Mouse (Mus musculus) left cerebral cortex, postnatal 4 days (tissue): Measurements from ENCODE around the gene Ric8b. TPM values are rescaled to one million over a fixed set of nuclear protein-coding genes. Genes with fewer than 3 reads are reported as not detected.

Source experiments
- DNase-seq: peaks from one replicate; pipeline ENCODE4 v3.0.0-alpha.2; 2022
- intact Hi-C: fragments of 180-260 bp; cut with DNase I; formaldehyde crosslinking; loops from one replicate; pipeline ENCODE4 v1.15.1; 2025
- total RNA-seq, 2 experiments: library from RNA; stranded (reverse); gene quantifications; 2 replicates each; pipeline ENCODE4 v1.2.3; 2021

Gene Ric8b
- total RNA-seq, 2 experiments from 2014 or later, result 47.9 to 49.0 TPM

- DNase-seq, result no peak
- intact Hi-C loops, result no loop called here
These were observed 86.0 kb downstream of the Ric8b start for GRCm38 (mm10) chr10:85003190-85004026.

GRCm38 (mm10) chr10:85006573-85007310 lies 89.3 kb downstream of the Ric8b start:
- no peak for DNase-seq
- intact Hi-C loops, result no loop called here

GRCm38 (mm10) chr10:85007861-85008840 lies 90.7 kb downstream of the Ric8b start:
- no peak for DNase-seq
- intact Hi-C loops, result no loop called here

- intact Hi-C loops, result no loop called here
- DNase-seq, result no peak
These were observed 93.7 kb downstream of the Ric8b start for GRCm38 (mm10) chr10:85011066-85011465.

- intact Hi-C loops, result no loop called here
- peak; percentile 43 for DNase-seq
These were observed 96.0 kb downstream of the Ric8b start for GRCm38 (mm10) chr10:85013464-85013863.

GRCm38 (mm10) chr10:85013924-85014428 lies 96.6 kb downstream of the Ric8b start:
- intact Hi-C loops, result no loop called here
- no peak for DNase-seq

GRCm38 (mm10) chr10:85014456-85014976 lies 97.1 kb downstream of the Ric8b start:
- DNase-seq, result no peak
- intact Hi-C loops, result no loop called here

GRCm38 (mm10) chr10:85022647-85023312 lies 105.4 kb downstream of the Ric8b start:
- intact Hi-C loops, result loop anchor here (5.0 kb wide), 1 partner anchor 85 kb away; no protein-coding TSS in a partner anchor
- DNase-seq, result no peak

GRCm38 (mm10) chr10:85023313-85023666 lies 105.9 kb downstream of the Ric8b start:
- peak; percentile 75 for DNase-seq

GRCm38 (mm10) chr10:85025799-85026424 lies 108.5 kb downstream of the Ric8b start:
- intact Hi-C loops, result no loop called here
- no peak for DNase-seq

More at GRCm38 (mm10) chr10:85023313-85023666, 105.9 kb downstream of the Ric8b start:
- intact Hi-C loops, result loop anchor here (5.0 kb wide), 1 partner anchor 86 kb away; no protein-coding TSS in a partner anchor

- peak; percentile 32 for DNase-seq
- intact Hi-C loops, result no loop called here
These were observed 110.3 kb downstream of the Ric8b start for GRCm38 (mm10) chr10:85027619-85028175.

- intact Hi-C loops, result no loop called here
These were observed 117.8 kb downstream of the Ric8b start for GRCm38 (mm10) chr10:85035131-85035725.

GRCm38 (mm10) chr10:85038147-85038546 lies 120.7 kb downstream of the Ric8b start:
- intact Hi-C loops, result no loop called here
- DNase-seq, result no peak

More at GRCm38 (mm10) chr10:85035131-85035725, 117.8 kb downstream of the Ric8b start:
- no peak for DNase-seq

- intact Hi-C loops, result no loop called here
- no peak for DNase-seq
These were observed 121.4 kb downstream of the Ric8b start for GRCm38 (mm10) chr10:85038852-85039251.

- intact Hi-C loops, result no loop called here
- peak; percentile 20 for DNase-seq
These were observed 126.8 kb downstream of the Ric8b start for GRCm38 (mm10) chr10:85044191-85044711.

- intact Hi-C loops, result loop anchor here (5.0 kb wide), 1 partner anchor 403 kb away; no protein-coding TSS in a partner anchor
- DNase-seq, result peak; percentile 73
These were observed 127.6 kb downstream of the Ric8b start for GRCm38 (mm10) chr10:85044732-85045720.

GRCm38 (mm10) chr10:85046585-85046984 lies 129.2 kb downstream of the Ric8b start:
- no peak for DNase-seq
- intact Hi-C loops, result loop anchor here (5.0 kb wide), 1 partner anchor 404 kb away; no protein-coding TSS in a partner anchor
